Mouse (Mus musculus) layer of hippocampus, postnatal 25 days (tissue): ENCODE measurements at regions not wholly inside any gene's neighbourhood (a gene's known extent, or its start where the extent isn't known, plus 50 kb on each side); places are given as distances from the start of the nearest gene placed in this dataset.

ENCODE experiments used
- DNase-seq, 2 experiments: peaks; one replicate each; pipeline ENCODE4 v3.0.0; 2022; ENCODE audit warnings: mixed read lengths in 2 of 2, low spot score in 1 of 2; ENCODE audit errors: extremely low spot score in 1 of 2

DNA sequence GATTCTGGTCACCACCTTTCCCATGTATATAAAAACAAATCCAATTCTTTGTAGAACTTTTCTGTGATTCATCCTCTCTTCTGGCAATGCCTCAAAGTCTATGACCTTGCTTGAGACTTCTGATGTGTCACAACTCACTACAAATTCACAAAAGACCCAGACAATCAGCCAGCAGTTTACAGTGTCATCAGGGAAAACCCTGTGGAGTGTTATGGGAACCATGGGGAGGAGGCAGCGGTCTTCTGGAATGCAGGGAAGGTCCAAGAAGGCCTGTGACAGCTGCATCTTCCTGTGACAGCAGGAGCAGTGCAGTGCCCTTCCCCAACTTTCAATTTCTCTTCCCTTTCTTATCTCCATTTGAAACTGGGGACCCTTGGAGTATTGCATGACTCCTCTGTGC is 877.9 kb downstream of the A830018L16Rik start:
- no peak for DNase-seq

DNA sequence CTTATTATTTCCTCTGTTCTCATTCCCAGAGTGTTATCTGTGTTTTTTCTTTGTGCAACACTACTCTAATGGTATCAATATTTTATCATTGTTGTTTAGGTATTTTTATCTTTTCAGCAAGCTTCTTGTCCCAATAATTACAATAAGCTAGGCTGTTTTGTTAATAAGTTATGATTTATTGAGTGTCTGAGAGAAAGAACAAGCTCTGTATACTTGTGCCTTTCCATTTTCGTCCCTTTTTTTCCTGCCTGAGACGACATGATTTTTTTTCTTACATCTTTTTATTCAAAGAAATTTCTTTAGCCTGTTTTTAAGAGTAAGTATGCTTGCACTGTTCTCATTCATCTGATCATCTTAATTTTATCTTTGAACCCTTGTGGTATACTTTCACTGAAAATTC is 904.1 kb downstream of the A830018L16Rik start:
- DNase-seq = no peak

DNA sequence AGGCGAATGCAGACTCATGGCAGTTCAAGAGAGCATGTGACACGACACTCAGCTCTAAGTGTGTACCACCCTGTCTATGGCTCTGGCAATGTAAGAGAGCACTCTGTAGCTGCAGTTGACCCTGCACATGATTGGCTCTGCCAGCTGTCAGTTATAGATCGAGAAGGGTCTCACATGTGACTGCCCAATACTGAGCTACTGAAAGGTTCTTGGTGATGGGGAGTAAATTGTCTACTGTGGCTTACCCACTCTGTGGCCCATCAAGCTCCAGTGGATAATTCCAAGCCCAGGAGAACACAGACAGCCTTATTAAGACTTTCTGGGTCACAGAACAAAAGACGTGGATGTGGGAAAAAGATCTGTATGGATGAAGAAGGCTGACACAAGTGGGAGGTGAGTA is 920.3 kb downstream of the A830018L16Rik start:
- DNase-seq = no peak

DNA sequence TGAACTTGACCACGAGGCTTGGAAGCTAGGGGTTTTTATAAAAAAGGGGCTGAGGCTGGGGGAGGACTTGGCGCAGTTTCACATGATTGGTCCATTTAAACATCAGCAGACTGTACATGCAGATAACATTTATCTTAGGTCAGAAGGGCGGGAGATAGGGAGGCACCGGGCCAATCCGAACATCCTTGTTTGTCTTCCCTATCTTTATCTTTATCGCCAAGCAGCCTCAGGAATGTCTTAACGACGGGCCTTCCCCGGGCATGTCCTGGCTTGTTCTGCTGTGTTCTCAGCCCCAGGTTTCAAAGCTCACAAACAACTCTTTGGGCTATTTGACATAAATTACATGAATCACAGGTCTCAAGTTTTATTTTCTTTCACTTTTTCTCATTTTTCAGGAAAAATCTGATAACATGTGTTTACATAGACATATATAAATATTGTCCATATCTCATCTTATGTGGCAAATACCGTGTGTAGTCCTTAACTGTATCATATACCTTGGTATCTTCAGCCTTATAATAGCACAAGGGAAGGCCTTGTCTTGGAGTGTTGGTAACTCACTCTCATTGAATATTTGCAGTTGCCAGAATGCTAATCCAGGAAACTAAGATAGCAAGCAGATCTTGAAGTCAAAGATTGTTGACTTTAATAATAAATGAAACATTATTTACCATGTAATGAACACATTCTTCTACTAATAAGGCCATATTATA is 931.0 kb downstream of the A830018L16Rik start:
- DNase-seq = no peak

DNA sequence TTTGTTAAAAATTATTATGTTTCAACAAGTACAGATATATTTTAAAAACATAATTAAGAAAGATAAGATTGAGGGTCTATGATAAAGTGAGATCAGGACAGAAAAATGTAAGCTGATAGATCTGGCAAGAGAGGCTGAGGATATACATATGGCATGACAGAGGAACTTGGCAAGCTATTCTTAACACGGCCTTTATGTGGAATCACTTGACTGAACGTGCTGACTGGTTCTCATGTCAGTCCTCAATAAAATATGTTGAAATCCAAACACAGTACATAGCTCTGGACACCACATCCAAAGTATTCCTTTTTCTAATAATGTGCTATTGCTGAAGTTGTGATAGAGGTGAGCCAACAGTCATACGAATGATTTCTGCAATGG is 931.5 kb downstream of the A830018L16Rik start:
- DNase-seq = no peak

DNA sequence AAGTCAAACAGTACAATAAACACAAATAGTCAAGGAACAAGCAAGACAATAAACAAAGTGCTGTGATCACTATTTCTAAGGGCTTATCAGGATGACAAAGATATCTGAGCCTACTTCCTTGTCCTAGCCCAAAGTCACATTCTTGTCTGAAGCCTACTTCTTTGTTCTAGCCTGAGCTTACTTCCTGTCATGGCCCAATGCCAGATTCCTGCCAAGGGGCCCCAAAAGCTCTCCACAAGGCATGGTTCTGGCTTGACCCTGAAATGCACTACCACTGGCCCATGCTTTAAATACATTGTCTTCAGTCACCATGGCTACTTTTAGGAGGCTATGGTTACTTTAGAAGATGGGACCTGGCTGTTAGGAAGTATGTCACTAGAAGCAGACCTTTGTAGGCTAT is 940.6 kb downstream of the A830018L16Rik start:
- no peak for DNase-seq

DNA sequence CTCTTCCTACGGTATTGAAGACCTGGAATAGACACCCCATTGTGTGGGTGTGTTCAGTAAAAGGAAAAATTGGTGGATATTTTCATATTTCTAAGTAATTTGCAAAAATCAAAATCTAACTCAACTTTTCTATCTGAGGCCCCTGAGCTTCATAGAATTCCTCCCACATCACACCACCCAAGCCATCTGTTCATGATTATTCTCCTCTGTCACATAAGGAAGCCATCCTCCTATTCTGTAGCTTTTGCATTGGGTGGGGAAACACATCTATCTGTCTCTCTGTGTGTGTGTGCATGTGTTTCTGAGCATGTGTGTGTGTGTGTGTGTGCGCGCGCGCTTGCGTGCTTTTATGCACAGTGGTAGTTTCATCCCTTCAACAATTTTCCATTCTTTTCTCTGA is 954.0 kb downstream of the A830018L16Rik start:
- peak in 1 of 2 experiments; percentile 5 for DNase-seq

DNA sequence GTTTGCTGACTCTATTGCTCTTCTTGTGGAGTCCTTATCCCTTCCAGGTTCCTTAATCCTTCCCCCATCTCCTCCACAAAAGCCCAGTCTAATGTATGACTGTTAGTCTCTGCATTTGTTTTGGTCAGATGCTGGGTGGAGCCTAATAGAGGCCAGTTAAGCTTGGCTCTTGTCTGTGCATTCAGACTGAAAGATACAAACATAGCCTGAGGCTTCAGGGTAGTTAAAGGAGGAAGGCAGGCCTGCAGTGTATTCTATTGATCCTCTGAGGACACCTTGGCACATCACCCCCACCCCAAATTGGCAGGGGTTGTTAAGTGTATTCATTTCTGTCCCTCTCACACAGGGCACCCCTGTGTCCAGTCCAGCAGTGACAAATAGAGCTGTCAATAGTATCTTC is 959.1 kb downstream of the A830018L16Rik start:
- DNase-seq = no peak

DNA sequence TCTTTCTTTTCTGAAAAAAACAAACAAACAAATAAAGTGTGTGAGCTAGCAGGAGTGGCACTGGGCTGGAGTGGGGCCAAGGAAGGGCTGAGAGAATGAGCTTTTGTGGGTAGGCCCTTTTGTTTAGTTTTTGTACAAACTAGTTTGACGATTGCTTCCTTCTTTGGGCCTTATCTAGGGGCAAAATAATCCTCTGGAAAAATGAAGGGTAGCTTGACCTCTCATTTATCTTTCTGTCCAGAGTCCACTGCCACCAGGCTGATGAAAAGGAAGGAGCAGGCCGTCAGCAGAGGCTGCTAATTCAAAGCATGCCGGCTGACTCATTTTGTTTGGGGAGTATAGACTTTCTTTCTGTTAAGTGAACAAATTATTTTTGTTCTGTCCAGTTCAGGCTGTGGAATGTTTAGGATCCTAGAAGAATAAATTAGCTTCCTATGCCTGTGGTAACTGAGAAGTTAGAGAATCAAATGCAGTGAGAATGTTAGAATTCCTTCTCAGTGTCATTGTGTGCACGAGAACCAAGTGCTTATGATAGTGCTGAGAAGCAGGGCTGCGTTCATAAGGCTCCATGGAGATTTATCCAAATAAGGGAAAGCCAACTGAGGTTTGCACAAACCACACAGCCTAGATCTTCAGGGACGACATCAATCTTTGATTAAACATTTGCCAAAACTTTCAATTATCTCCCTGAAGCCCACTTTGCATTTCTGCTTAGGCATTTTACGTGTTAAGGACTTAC is 984.4 kb downstream of the A830018L16Rik start:
- DNase-seq = no peak

DNA sequence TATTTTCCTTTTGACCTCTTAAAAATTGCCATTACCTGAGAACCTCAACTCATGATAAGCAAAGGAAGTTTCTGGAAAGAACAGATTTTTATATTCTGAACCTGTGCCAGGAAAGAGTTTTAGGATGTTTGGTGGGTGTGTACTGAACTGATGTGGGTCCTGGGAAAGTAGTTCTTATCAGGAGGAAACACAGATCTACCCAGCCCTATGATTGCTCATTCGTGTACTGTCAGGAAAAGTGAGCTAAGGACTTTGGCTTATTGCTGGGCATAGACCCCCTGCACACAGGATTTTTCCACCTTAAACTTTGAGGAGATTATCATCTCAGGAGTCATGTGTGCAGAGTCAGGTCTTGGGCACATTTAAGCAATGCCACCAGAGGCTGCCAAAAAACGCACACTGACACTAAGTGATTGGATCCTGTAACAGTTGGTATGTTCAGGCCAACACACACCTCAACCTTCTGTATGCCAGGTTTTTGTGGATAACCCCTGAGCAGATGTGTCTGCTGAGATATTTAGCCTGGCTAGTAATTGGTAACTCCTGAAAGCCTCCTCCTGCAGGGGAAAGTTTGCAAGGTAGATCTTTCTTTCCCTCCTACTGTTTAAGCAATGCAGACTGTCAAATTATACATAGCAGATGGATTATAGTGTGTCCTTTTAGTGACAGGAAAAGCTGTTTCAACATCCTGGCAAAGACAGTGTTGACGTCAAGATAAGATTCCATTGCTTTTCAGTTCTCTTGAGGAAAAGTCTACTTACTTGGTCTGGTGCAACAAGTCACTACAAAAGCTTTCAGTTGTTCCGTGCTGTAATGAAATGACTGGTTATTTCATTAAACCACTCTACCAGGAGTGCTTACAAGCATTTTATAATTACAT is 991.7 kb downstream of the A830018L16Rik start:
- DNase-seq = no peak

DNA sequence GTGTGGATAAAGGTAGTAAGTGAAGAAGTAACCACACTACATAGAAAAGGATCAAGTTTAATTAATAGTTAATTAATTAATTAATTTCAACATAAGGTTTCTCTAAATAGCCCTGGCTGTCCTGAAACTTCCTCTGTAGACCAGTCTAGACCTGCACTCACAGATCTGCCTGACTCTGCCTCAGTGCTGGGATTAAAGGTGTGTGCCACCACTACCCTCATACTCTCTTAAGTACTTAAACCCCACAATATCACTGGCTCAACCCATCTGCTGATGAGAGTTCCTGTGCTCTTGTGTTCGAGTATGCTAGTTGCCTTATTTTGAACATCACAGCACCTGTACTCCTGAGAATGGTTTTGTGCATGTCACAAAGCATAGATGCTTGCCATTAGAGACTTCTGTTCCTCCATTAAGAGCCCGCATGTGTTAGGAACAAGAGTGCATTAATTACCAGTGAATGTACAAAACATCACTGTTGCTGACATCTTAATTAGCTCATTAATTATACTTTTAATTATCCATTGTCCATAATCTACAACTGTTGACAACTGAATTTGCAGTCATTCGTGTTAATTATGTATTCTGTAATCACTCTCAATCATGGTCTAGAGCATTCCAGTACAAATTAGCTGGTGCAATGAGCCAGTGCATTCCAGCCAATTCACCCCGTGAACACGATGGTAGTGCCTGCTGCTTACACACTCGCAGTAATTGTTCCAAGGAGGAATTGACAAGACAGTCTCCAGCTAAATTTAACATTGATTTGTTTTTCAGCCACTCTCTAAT is 996.0 kb downstream of the A830018L16Rik start:
- DNase-seq = no peak

DNA sequence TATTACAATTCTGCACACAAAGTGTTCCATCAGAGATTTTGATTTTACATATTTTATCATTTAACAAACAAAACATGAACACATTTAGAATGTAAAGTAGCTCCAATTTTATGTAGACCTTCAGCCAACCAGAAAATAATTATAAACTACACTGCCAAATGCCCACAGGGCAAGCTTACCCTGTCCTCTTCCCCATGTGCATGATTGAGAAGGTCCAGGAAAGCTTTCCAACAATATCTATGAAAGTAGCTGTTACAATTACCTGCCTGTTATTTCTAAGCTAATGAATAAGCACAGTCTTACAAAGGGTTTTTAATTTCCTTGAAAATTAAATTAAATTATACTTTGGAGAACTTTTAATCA is 996.6 kb downstream of the A830018L16Rik start:
- no peak for DNase-seq

DNA sequence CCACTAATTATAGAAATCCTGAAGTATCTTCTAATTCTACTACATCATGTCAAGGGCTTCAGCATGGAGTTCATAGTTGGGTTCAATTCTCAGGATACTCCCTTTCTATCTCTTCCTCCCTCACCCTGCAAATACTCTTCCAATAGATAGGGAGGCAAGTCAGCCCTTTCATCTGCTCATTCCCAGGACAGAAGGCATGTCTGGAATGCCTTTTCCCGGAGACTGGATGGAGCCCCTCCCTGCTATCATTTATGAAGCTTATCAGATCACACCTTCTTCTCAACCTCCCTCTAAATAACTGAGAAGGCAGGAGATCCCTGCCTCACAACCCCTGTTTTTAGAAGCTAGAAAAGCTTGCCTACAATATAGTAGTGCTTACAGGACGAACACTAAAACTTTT is 1010.6 kb downstream of the A830018L16Rik start:
- no peak for DNase-seq

DNA sequence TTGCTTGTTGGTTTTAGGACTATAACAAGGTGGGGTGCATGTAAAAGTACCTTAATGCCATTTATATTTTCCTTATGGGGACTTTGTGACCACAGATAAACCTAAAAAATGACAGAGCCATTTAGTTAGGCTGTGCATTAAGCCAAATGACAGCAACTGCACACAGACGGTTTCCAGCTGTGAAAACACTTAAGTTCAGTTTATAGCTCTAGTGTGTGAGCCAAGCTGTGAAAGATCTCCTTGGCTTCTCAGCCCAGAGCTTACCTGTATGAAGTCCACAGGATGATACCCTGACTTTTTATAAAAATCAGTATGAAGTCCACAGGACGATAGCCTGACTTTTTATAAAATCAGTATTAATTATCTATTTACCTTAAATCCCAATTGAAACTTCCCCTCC is 1024.0 kb downstream of the A830018L16Rik start:
- no peak for DNase-seq

DNA sequence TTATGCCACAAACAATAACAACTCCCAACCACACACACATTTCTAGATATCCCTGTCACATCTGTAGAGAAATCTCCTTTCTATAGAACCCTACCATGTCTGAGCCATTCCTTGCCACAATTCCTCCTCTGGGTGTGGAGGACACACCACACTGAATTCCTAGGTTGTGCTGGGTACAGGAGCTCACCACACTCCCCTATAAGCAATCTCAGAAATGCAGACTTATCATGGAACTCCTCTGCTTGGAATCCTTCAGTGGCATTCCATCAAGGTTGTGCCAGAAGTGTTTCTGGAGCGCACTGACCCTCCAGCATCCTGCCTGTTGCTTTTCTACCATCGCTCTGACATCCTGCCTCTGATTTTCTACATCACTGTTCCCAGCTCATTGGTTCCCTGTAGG is 1052.3 kb downstream of the A830018L16Rik start:
- DNase-seq = no peak

DNA sequence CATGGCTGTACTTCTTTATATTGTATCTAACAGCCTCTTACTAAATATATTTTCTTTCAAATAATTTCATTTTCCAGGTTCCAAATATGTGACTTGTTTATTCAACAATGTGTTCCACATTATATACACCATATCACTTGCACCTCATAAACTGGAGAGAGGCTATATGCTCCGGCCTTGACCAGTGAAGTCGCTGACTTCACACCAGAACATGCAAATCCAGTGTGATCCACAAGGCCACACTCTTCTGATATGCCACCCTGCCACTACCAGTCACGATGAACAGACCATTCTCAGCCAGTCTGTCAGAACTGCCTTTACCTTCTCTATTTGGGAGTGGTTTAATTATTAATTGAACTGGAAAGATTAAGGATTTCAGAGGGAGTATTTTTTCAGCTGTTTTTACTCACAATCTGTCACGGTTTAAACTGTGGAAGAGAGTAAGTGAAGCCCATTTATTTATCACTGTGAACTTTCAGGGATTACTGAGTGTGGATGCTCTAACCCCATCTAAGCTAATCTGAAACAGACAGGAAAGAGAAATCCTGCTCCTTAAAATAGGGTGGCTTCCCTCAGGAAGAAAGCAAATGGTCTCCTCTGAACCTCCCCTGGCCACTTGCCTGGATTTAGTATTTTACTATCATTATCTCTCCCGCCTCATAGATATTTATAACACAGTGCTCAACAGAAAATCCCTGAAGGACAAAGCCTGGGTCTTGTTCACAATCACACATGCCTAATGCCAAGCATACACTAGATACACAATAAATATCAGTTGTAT is 1065.3 kb downstream of the A830018L16Rik start:
- no peak for DNase-seq

DNA sequence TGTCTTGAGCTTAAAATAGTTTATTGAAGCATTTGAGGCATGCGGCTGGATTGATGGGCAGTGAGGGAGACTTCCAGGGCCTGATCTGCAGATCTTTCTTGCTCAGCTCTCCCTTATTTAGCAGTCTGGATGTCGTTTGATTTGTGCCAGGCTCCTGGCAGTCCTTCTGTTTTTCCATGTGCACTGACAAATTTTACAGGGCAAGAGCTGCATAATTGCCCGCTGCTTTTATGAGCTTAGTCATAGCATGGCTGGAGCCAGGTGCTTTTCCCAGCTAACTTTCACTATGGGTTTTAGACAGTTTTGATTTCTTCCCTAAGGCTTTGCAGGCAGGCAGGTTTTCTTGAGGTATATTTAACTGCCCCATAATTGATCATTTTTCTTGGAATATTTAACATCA is 1086.5 kb downstream of the A830018L16Rik start:
- DNase-seq = no peak

DNA sequence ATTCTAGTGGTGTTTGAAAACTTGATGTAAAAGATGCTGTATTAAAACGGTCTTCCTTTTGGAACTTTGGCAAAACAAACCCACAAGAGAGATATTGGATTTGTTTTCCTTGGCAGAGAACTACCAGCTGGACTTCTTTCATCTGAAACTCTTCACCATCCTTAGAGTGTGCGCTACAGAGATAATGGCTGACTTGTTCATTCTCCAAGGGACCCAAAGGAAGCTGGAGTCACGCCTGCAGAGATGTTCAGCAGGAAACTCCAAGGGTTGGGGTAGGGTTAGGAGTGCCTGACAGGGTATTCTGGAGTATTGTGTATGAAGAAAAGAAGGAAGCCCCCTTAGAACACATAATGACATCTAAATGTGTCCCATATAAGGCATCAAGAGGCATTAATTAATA is 1094.1 kb downstream of the A830018L16Rik start:
- no peak for DNase-seq

DNA sequence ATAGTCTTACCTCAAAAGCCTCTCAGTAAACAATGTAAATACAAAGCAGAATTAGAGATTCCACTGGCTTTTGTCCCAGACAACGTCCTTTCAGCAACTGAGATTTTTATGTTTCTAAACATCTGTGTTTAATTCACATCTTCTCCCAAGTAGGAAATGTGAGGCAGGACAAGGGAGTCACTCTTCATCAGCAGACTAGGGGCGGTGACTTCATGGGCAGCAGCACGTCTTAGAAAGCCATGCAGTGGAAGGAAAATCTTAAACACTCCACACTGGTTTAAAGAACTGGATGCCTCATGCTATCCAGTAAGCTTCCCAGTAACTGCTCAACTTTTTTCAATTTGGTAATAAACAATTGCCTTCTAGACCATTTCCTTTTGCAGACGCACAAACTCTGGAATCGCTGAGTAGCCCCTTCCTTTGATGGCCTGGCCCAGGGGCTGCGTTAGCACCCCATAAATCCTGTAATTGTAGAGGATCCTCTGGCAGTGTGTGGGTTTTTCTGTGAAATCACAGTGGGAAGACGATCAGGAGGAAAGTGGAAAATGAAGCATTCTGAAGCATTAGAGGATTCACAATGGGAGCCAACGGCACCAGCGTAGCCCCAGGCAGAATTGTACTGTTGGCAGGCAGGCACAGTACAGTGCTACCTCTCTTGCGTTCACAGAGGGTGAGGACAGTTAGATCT is 1096.4 kb downstream of the A830018L16Rik start:
- DNase-seq = no peak
